Mouse (Mus musculus) heart, adult 8-10 months (tissue): Measurements from ENCODE around the gene Ackr1. TPM values are rescaled to one million over a fixed set of nuclear protein-coding genes. Genes with fewer than 3 reads are reported as not detected.
"Not testable (repeated sequence)": the region's sequence is repeated elsewhere in the genome, so short reads cannot be mapped to it uniquely, and the experiment has no call there.

ENCODE experiments used
- DNase-seq: peaks from one replicate; pipeline ENCODE4 v3.0.0; 2022; ENCODE audit warnings: low spot score
- total RNA-seq, 4 experiments: library from RNA; stranded (reverse); gene quantifications; 2 replicates each; pipeline ENCODE4 v1.2.4; 2022

Ackr1 gene
- total RNA-seq, 4 experiments from 2014 or later, result 0.23 to 0.56 (median 0.37) TPM

GRCm38 (mm10) chr1:173349192-173349591 lies 15.6 kb upstream of the Ackr1 start:
- no peak for DNase-seq

GRCm38 (mm10) chr1:173348527-173348926 lies 15.0 kb upstream of the Ackr1 start:
- no peak for DNase-seq

- no peak for DNase-seq
These were observed 11.6 kb upstream of the Ackr1 start for GRCm38 (mm10) chr1:173345112-173345511.

GRCm38 (mm10) chr1:173343934-173344333 lies 10.4 kb upstream of the Ackr1 start:
- DNase-seq, result no peak

GRCm38 (mm10) chr1:173342425-173342824 lies 8.9 kb upstream of the Ackr1 start:
- DNase-seq, result no peak

GRCm38 (mm10) chr1:173339543-173339942 lies 6.0 kb upstream of the Ackr1 start:
- peak; percentile 39 for DNase-seq

GRCm38 (mm10) chr1:173337008-173337407 lies 3.5 kb upstream of the Ackr1 start:
- no peak for DNase-seq

- DNase-seq, result no peak
These were observed 2.4 kb upstream of the Ackr1 start for GRCm38 (mm10) chr1:173335903-173336302.

GRCm38 (mm10) chr1:173332418-173332817 lies 1.1 kb downstream of the Ackr1 start:
- DNase-seq, result no peak

GRCm38 (mm10) chr1:173329743-173330142 lies 3.8 kb downstream of the Ackr1 start:
- DNase-seq, result no peak

GRCm38 (mm10) chr1:173329185-173329584 lies 4.4 kb downstream of the Ackr1 start:
- no peak for DNase-seq

GRCm38 (mm10) chr1:173328446-173328845 lies 5.1 kb downstream of the Ackr1 start:
- DNase-seq, result no peak

GRCm38 (mm10) chr1:173326552-173326951 lies 7.0 kb downstream of the Ackr1 start:
- DNase-seq, result no peak

GRCm38 (mm10) chr1:173325395-173325794 lies 8.2 kb downstream of the Ackr1 start:
- no peak for DNase-seq

GRCm38 (mm10) chr1:173324961-173325360 lies 8.6 kb downstream of the Ackr1 start:
- DNase-seq, result no peak

GRCm38 (mm10) chr1:173323839-173324585 lies 9.5 kb downstream of the Ackr1 start:
- peak; percentile 10 for DNase-seq

- no peak for DNase-seq
These were observed 11.3 kb downstream of the Ackr1 start for GRCm38 (mm10) chr1:173322249-173322627.

GRCm38 (mm10) chr1:173321593-173322248 lies 11.8 kb downstream of the Ackr1 start:
- no peak for DNase-seq

GRCm38 (mm10) chr1:173317925-173318477 lies 15.5 kb downstream of the Ackr1 start:
- DNase-seq, result no peak

- DNase-seq, result no peak
These were observed 17.8 kb downstream of the Ackr1 start for GRCm38 (mm10) chr1:173315725-173316124.

- not testable (repeated sequence) for DNase-seq
These were observed 20.0 kb downstream of the Ackr1 start for GRCm38 (mm10) chr1:173313535-173314050.

- not testable (repeated sequence) for DNase-seq
These were observed 30.8 kb downstream of the Ackr1 start for GRCm38 (mm10) chr1:173302795-173303194.
